Mouse (Mus musculus): ENCODE measurements around the gene Tmem59. TPM values are rescaled to one million over a fixed set of nuclear protein-coding genes. Genes with fewer than 3 reads are reported as not detected.
A peak's percentile ranks its signal among the peaks of the same experiment; 100 is the strongest.

Gene Tmem59
- total RNA-seq (2021) = 100 to 1,000 TPM; 208 to 228 TPM

DNA sequence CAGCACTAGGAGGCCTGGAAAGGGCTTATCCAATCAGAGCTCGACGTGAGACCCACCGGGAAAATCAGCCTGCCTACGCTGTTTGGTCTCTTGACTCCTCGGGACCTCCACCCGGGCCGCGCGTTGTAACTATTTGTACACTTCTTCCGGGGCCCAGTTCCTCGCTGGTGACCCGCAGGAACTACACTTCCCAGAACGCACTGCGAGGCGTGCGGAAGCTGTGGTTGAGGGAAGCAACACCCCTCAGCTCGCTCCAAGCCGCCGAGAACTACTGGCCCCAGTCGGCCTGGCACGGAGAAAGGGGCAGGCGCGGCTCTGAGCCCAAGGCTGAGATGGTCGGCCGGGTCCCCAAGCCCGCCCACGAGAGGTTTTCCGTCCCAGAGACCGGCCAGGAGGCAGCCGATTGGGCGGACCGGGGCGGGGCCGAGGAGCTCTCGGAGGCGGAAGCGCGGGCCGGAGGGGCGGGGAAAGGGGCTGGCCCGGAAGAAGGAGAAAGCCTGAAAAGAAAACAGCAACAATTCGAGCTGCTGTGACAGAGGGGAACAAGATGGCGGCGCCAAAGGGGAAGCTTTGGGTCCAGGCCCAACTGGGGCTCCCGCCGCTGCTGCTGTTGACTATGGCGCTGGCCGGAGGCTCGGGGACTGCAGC, at the start of gene Tmem59:
TSS of gene Tmem59 (plus strand) at position 218 of the 648 bp plus-strand sequence.
- peak; percentile 97 to 98 for DNase-seq

DNA sequence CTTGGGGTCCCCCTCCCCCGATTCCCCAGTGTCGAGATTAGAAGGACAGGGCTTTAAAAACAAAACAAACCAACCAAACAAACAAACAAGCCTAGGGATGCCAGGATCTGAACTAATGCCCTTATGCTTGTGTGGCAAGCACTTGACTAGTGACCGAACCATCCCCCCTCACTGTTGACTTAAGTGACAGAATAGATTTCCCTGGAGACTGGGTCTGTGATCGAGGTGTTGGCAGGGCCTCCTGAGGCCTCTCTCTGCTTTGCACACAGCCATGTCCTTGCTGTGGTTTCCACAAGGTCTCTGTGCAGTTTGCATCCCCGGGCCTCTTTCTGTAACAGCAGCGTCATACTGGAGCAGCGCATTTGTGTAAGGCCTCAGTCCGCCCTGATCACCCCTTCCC, 48.8 kb upstream of the Tmem59 start:
- no peak for DNase-seq

DNA sequence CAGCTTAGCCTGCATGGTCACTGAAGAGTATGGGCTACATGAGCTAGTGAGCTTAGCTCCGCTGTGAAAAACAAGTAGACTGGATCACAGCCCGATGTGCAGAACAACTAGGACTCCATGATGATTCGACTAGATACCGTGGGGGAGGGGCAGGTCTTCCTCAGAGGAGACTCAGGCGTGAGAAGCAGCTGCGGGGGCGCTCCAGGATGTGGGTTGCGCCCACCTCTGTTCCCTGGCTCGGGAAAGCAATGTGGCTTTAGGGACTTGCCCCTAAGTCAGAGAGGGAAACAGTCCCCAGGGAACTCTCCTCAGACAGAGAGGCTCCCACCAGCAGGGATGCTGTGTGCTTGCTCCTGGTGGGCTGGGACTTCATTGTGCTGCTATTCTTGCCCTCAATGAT, 47.7 kb upstream of the Tmem59 start:
- DNase-seq = no peak

DNA sequence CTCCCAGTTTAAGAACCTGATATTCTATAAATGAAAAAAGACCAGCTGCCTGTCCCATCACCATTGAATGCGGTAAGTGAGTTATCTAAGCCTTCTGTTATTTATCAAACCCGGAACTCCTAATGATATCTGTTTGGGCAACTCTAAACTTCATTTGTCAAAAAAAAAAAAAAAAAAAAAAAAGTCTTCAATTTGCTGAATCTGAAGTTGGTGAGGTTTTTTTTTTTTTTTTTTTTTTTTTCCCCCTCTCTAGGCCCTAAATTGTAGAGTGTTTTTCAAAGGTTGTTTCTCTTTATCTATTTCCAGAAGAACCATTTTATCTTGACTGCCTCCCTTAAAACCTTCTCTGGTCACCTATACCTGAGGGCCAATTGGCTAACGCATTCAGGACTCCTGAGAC, 43.3 kb upstream of the Tmem59 start:
- no peak for DNase-seq

DNA sequence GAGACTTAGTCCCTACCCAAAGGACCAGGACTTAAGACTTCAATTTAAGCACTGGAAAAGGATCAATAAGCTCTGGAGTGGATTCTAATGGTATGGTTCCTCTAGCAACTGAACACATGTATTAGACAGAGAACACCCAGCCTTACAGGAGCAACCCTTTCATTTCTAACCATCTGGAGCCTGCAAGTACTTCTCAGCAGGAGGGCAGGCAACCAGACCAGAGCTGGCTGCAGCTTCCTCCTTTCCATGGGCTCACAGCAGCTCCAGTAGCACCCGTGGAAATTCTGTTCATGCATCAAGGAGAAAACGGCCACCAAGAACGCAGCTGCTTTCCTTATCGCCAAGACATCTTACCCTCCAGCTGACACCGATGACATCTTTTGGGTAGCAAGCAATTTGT, 42.5 kb upstream of the Tmem59 start:
- no peak for DNase-seq

DNA sequence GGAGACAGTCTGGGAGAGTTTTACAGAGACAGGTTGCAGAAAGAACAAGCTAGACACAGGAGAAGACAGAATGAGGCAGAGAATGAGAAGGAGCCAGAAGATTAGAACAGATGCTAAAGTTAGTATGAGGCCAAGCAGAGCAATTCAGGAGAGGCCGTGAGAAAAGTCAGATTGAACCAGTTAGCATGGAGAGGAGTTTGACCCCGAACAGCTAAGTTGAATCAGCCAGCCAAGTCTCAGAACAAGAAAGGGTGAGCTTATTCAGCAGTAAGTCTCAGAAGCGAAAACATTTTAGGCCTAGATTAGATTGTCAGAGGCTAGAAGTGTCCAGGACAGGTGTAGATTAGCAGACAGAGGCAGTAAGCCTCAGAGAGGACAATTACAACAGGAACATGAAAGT, 41.7 kb upstream of the Tmem59 start:
- DNase-seq = no peak

DNA sequence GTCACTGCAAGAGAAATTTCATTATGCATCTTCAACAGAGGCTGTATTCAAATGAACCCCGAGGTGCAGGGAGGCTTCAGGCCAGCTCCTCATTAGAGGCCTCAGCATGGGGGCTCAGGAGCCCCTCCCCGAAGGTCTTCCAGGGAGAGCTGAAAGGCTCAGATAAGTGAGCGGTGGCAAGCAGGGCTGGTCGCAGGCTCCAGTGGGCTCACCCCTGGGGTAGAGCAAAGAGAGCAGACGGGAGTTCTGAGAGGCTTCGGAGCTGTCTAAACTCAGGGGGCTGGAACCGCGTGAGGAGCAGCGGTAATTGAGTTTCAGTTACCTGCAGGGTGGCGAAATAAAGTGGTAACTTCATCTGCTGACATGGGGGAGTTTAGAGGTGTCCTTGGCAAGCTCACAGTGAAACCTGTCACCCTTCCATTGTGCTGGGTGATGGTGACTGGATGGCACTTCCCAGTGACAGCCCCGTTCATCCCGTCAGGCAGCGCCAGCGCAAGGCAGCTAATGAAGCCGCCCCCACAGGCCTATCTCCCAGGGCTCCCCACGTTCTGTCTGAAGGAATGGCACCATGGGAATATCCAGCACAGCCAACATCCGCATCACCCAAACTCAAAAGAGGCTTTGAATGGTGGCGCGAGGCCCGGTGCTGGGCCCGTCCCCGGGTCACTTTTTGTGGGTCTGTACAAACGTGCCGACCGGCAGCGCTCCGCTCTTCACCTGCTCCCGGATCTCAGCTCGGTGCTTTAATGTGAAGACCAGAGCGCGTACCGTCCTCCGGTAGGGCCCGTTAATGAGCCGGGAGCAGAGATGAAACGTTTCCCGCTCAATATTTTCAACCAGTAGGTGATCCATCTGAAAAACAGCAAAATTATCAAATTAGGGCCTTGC, 39.0 kb upstream of the Tmem59 start:
- no peak for DNase-seq

DNA sequence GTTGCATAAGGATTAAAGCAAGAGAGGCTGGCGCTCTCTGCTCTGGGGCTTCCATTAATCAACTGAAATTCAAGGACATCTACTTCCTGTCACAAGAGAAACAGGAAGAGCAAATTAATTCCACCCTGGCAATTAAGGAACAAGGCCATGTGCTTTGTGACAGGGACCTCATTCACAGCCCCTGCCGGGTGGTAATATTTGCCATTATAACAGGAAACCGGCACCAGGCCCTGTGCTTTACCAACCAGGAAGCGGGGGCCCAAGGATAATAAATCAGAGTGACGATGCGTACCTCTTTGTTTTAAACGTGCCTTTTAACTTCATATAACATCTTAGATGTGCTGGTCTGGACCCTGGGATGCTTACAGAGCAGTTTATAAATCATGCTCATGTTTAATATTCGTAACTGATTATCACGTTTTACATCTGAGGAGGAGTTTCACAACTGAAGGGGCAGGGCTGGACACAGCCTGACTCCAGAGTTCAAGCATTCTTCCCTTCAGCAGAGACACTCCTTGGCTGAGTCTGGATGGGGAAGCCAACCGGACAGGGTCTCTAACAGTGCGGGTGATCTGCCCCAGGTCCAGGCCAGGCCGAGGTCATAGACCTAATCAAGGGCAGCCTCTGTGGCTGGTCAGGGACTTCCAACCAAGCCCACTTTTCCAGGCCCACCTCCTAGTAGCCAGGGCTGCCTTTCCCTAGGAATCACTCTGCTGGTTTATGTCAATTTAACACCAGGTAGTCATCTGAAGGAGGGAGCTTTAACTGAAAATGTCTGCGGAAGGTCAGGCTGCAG, 38.2 kb upstream of the Tmem59 start:
- DNase-seq = no peak

DNA sequence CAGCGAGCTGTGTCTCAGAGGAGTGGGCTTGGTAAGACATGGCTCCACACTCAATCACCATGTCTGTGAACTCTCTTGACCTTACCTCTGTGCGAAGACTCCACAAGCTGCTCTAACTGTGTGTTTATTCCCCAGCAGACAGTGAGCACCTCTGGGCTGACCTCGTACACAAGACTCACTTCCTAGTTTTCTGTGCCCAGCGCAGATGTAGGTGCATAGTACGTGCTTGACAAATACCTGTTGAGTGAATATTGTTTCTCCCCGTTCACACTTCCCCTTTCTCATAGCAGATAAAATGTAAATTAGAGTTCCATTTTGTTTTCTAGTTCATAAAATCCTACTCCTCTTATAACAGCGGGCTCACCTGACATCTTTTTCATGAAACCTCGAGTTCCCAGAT, 34.7 kb upstream of the Tmem59 start:
- no peak for DNase-seq

DNA sequence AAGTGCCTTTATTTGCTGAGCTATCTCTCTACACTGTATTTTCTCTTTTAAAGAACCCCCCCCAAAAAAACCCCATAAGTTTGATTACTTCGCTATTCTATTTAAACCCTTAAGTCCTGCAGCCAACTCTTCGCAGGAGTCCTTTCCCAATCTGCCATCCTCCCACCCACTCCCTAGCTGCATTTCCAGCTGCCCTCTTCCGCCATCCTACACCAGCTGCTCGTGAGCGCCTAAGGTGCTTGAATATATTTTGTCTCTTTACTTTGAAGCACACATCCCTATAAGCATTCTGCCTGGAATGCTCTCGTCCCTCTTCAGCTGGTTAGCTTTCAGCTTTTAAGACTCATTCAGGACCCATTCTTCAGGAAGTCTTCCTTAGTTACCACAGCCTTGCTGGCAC, 27.2 kb upstream of the Tmem59 start:
- no peak for DNase-seq

DNA sequence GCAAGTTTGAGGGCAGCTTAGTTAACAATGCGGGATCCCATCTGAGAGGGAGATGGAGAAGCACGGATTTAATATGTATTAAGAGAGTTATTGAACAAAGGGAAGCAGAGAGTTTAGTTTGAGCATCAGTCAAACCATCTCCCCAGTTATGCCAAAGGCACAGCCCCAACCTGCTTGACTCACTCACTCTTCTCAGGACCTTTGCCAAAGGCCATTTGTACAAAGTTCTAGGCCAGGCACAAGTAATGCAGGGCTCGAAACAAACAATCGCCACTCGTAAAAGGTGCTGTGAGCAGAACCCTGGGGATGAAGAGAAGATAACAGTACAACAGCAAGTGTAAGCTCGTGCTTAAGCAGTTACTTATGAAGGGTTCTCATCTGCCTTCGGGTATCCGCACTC, 25.6 kb upstream of the Tmem59 start:
- DNase-seq = no peak

DNA sequence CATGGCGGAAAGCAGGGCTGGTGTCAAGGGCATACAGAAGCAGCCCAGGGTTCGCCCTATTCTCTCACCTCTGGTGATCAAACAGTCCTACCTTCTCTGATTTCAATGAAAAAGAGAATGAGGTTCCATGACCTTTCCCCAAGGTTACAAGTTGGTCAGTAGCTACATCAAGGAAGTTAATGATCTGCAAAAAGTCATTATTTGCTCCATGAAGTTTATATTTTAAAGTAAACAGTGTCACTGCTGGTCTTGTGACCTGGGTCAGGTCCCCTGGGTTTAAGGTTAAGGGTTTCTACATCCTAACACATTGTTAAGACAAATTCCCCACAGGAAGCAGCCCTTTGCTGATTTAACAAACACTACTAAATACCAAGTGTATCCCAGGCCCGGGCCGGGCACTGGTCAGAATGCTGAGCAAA, 21.2 kb upstream of the Tmem59 start:
- DNase-seq = no peak

DNA sequence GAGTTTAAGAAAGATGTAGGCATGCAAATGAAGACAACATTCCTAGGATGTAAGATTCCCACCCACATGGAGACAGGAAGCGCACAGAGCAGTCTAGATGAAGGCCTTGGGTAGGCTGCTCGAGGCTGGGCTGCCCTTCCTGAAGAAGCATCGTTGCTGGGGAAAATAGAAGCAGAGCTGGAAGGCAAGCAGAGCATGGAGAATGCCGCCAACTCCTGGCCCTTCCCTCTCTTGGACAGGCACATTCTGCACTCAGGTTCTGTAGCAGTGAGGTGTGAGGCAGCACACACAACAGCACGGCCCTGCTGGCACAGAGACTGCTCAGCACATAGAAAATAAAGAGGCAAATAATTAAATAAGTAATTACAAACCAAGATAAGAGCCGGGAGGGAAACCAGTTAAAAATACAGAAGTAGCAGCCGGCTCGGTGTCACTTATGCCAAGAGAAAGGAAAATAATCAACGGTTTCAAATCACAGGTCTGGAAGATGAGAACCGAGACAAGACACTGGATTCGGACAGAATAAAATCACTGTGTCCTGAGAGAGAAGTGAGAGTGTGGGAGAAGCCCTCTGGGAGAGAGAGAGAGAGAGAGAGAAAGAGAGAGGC, 18.9 kb upstream of the Tmem59 start:
- no peak for DNase-seq

DNA sequence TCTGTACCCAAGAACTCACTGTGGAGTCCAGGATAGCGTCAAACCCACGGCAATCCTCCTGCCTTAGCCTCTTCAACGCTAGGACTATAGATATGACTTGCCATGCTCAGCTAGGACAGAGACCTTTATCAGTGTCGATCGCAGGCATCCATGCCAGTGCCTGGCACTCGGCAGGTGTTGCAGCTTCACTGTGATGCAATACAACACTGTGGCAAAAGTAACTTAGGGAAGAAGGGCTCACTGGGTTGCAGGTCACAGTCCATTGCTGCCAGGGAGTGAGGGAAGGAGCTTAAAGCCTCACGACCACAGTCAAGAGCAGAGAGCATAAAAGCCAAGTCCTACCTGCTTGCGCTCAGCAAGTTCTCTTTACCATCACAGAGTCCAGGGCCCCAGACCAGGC, 18.0 kb upstream of the Tmem59 start:
- no peak for DNase-seq

DNA sequence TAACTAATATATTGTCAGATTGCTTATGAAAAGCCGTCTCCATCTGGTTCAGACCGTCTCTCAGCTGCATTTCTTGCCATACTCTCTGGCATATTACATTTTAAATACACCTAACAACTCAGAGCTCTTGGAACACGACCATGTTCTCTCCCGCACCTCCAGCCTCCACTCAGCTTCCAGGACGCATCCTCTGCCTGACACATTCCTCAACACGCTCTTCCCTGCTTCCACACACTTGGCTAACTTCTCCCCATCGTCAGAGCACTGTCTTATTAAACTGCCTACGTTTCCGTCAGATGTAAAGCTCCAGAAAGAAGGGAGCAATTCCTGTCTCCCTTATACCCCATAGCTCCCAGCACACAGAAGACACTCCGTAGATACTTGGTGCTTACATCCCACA, 14.9 kb upstream of the Tmem59 start:
- DNase-seq = no peak

DNA sequence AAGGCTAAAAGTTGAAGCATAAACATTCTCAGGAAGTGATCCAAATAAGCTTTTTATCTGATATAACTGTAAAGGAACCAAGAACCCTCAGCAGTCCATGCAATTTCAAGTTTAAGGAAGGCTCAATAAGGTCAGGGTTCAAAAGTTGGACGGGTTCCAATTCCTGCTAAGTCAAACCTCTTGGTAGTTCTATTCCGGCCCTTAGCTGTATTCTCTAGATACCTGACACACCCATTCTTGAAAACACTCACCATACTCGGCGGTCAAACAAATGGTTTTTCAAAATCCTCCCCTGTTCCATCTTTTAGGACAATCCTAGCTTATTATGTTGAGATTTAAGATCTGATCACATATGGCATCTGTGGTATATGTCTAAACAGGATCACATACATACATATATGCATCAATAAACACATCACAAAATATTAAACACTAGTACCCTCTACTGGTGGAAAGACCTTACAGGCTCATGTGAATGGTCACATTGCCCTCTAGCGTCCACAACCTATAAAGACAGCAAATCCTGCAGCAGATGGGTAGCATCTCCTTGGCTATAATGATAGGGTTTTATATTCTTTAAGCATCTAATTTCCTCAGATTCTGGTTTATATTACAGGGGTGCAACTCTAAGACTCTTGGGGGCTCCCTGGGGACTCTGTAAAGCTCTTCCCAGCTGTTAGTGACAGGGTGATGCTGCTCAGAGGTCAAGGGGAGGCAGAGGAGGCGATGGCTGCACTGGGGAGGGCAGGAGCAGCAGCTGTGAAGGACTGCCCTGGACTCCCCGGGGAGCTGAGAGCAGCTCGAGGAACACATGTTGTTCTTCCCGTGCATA, 14.2 kb upstream of the Tmem59 start:
- DNase-seq = peak; percentile 47 to 72

DNA sequence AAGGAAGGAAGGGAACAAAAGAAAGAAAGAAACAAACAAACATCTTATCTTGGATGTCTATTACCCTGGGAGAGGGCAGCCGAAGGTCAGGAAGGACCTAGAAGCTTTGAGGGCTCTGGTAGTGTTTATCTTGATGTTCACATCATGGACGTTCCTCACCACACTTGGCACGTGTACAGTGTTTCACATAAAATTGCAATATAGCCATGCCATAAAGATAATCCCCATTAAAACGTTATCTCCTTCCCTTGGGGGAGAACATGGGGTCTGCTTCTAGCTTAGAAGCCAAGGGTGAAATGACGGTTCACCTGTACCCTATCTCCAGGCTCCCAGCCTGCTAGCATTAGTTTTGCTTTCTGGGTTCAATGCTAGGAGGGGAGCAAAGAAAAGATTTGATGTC, 11.5 kb upstream of the Tmem59 start:
- no peak for DNase-seq

DNA sequence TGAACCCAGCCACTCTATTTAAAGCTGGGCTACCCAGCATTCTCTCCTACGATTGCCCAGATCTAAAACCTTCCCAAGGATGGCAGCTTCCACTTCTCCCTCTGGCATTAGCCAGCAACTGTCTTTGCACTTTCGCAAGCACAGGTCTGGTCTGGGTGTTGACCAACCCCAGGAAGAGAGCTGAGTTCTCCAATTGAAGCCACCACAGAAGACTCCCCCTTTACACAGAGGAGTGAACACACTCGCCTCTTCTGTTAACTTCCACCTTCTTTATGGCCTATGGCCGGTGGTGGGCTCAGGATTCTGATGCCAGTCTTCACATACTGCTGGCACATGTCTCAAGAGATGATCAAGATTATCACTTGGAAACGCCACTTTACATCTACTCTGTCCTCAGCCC, 10.4 kb upstream of the Tmem59 start:
- DNase-seq = no peak

DNA sequence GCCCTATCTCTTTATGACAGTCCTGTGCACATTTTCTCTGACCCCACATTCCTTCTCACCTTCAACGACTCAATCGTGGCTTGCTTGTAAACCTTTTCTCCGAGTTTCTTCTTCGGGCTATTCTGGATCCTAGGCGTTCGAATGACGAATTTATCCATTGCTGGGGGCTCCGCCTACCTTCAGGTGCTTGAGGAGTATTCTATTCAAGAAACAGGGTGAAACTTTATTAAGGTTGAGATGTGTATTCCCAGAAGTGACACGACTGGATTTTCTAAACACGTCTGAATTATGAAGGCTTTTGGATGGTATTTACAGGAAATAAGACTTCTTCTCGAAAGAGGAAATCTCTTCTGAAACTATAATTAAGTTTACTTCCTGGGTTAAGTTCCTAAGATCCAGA, 693 bp upstream of the Tmem59 start:
- no peak for DNase-seq

DNA sequence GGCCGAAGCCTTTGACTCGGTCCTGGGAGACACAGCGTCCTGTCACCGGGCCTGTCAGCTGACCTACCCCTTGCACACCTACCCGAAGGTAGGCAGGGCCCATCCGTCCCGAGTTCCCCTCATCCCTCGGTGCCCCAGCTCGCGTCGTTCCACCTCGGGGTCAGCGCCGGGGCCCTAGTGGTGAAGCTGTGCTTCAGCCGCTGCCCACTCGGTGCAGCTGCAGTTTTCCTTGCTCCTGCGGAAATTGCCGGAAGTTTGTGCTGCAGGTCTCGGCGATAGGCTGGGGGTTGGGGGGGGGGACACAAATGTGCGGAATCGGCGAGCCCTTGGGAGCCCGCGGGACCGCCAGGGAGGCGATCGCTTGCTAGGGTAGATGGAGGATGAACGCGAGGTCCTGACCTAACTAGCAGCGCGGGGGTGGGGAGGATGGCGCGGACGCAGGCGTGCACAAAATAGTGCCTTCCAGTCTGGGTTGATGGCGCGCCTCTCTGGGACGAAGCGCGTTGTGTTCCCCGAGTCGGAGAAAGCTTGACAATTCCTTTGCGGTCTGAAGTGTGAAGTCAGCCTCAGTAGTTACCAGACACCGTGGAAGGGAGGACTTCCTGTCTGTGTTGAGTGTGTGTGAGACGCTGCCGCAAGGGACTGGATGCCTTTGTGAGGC, 761 bp downstream of the Tmem59 start, which contains the start of gene Tceanc2:
TSS of gene Tceanc2 (minus strand) at position 287 of the 661 bp plus-strand sequence.
- DNase-seq = peak; percentile 35 to 44

DNA sequence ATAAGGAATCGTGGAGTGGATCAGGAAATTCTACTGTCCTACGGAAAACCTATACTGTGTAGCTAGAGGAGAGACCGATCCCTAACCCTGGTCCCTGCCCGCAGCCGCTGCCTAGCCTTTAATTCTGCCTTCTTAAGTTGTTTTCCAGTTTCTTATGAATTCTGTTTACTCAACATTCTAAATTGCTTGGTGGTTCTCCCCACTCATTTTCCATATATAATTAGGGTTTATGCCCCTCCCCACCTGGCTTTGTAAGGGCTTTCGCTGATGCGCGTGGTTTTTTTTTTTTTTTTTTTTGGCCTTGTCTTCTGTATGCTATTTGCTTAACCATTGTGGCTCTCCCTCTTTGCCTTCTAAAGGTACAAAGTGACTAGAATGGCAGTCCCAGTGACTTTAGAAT, 1.4 kb downstream of the Tmem59 start:
- DNase-seq = no peak

Data from layer of hippocampus, postnatal 36 days (tissue).